Mouse (Mus musculus) induced T-regulatory cell, adult 2 months (primary cell): Measurements from ENCODE around the gene Grn.
"Not testable (repeated sequence)": the region's sequence is repeated elsewhere in the genome, so short reads cannot be mapped to it uniquely, and the experiment has no call there.

Experiments
- DNase-seq: peaks from one replicate; pipeline ENCODE4 v3.0.0-alpha.2; 2012; ENCODE audit warnings: low read depth

Gene Grn

GRCm38 (mm10) chr11:102401898-102402500 is 28.1 kb upstream of the Grn start:
- DNase-seq, result no peak

GRCm38 (mm10) chr11:102403657-102404056 is 26.5 kb upstream of the Grn start:
- no peak for DNase-seq

DNA sequence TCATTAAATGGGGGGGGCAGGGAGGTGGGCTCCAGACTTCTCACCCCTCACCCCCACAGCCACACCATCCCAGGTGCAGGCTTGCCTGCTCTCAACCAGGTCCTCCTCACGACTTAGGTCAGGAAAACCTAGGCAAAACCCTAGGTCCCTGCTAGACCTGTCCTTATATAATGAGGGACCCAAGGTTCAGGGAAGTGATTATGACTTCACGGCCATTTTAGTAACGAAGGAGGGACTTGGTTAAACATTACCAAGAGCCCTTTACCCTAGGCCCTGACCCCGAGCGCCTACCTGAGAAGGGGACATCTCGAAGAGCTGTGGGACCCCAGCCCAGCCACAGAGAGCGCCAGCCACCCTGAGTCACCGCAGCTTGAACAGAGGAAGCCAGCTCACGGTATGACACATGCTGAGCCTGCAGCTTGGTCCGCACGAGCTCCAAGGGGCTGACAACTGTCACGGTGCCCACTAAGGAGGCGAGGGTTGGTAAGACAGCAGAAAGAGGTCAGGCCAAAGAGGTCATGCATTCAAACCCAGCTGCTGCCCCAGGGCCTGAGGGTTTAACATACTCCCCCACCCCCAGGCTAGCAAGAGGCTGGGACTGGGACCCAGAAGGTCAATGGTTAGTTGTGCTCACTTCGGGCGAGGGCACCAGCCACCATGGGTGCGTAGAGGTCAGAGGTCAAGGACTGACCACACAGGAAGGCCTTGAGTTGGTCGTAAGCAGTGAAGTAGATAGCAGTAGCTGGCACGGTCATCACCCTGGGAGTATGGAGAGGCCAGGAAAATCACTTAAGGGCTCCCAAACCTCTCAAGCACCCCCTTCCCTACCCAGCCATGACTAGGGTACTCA is 25.7 kb upstream of the Grn start:
- DNase-seq, result no peak

- DNase-seq, result no peak
Observed at GRCm38 (mm10) chr11:102405544-102406285, 24.4 kb upstream of the Grn start.

DNA sequence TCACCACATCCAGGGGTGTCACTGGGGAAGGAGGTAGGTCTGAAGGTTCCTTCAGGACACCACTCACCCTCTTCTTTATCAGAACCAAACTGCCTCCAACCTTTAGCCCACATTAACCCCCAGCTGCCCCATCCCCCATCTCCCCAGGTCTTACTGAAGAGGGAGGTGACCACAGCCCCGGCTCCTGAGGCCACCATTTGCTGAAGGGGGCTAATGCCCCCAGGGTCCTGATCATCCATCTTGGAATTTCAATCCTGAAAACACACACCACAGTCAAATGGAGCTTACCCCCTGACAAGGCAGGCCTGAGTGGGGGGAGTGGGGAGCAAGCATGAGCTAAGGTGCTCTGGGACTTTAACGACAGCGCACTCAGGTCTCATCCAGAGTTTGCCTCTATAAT is 23.7 kb upstream of the Grn start:
- no peak for DNase-seq

GRCm38 (mm10) chr11:102406900-102407833 is 22.9 kb upstream of the Grn start:
- peak; percentile 93 for DNase-seq

DNA sequence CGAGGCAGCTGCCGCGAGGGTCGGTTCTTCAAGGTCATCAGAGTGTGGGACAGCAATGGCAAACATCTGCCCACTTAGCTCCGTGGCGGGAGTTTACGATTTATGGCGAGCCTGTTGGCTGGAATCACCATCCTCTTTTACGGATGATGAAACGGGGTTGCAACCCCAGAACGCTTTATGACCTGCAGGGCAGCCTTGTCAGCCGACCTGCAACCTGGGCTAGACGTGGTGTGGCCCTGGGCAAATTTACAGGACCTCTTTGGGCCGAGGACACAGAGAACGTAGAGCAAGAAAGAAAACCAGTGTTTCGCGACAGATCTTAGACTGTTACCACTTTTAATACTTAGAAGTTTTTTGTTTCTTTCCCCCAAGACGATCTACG is 22.3 kb upstream of the Grn start, which contains the start of gene Slc25a39:
TSS of gene Slc25a39 (minus strand) at position 113 of the 382 bp plus-strand sequence.
- no peak for DNase-seq

- peak; percentile 98 for DNase-seq
Observed at GRCm38 (mm10) chr11:102408344-102408876, 21.7 kb upstream of the Grn start.

DNA sequence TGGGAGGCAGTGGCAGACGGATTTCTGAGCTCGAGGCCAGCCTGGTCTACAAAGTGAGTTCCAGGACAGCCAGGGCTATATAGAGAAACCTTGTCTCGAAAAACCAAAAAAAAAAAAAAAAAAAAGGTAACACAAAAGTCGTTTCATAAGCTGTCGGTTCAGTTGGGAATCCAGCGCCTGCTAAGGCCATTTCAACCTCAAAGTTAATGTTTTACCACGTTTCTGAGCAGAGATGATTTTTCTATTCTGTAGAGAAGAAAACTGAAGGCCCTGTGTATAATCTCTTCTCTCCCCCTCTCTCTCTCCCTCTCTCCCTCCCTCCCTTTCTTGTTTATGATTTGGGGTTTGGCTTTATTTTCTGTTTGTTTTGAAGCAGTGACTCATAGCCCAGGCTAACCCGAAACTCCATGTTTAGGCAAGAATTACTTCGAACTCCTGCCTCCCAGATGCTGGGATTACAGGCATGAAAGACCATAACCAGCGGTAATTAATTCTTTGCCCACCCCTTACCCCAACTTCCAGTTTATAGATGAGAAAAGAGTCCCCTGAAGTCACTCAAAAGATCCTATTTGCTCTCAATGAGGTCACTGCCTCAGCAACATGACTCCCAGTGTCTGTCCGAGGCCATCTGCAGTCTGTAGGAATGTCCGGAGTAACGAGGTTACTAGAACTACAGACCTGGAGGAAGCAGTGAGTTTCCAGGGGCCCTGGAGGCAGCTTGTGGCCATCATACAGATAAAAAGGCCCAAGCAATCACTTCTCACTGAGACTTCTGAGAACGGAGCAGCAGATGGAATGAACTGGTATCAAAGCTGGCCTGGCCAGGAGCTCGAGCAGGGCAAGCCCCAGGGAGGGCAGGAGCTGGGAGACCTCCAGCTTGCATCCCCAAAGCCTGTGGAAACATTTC is 21.0 kb upstream of the Grn start:
- DNase-seq, result no peak

GRCm38 (mm10) chr11:102409795-102410330 is 20.3 kb upstream of the Grn start:
- DNase-seq, result no peak

DNA sequence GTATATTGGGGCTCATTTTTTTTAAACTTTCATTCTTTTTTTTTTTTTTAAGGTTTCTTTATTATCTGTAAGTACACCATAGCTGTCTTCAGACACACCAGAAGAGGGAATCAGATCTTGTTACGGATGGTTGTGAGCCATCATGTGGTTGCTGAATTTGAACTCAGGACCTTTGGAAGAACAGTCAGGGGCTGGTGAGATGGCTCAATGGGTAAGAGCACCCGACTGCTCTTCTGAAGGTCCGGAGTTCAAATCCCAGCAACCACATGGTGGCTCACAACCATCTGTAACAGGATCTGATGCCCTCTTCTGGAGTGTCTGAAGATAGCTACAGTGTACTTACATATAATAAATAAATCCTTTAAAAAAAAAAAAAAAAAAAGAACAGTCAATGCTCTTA is 19.8 kb upstream of the Grn start:
- DNase-seq, result not testable (repeated sequence)

GRCm38 (mm10) chr11:102411061-102411460 is 19.1 kb upstream of the Grn start:
- no peak for DNase-seq

DNA sequence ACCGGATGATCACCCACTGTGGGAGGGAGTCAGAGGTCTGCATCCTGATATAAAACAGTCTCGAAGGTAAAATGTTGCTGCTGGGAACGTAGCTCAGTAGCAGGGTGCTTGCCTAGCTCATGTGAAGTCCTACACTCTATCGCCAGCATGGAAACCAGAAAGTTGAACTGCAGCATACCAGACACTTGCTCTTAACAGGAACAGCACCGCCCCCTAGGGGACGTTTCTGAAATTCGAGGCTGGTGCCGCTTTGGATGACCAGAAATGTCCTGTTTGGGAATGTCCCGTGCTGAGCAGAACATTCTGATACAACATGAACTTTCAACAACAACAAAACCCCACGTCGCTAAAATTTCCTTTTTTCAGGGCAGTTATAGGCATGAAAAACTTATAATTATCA is 18.4 kb upstream of the Grn start:
- peak; percentile 94 for DNase-seq

GRCm38 (mm10) chr11:102413059-102413458 is 17.1 kb upstream of the Grn start:
- no peak for DNase-seq

DNA sequence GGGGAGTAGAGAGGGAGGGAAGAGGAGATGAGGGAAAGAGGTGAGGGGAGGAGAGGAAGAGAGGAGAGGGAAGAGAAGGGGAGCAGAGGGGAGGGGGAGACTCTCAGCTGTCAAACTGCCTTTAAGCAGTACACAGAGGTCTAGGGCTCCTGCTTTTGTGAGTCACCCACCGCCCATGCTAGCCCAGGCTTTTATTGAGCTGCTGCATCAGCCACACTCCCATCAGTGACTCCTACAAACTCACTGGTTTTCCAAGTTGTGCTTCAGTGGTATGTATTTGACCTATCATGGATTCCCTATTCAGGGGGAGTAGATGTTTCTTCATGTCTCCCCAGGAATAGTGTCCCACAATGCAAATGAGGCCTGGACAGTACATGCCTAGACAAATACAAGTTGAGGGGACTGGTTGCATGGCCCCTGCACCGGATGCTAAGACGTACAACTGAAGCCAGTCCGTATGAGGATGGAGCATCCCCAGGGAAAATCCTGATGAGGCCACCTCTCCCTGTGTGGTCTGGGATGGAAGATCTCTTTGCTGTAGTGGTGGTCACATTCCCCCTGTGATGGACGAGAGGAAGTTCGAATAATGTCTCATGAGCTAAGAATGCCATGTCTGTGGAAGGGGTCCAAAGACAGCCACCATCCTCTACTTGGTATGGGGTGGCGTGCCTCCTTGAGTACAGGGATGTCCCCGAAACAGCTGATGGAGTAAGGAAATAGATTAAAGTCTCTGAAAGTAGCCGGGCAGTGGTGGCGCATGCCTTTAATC is 14.9 kb upstream of the Grn start:
- no peak for DNase-seq

DNA sequence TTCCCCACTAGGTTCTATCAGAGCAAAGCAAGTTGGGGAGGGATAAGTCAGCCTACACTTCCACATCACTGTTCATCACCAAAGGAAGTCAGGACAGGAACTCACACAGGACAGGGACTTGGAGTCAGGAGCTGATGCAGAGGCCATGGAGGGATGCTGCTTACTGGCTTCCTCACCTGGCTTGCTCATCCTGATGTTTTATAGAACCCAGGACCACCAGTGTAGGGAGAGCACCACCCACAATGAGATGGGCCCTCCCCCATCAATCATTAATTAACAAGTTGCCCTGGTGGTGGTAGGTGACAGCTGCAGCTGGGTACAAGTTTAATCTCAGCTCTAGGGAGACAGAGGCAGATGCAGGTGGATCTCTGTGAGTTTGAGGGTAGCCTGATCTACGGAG is 13.0 kb upstream of the Grn start:
- no peak for DNase-seq

- no peak for DNase-seq
Observed at GRCm38 (mm10) chr11:102418887-102419286, 11.2 kb upstream of the Grn start.

- no peak for DNase-seq
Observed at GRCm38 (mm10) chr11:102421559-102421958, 8.6 kb upstream of the Grn start.

- DNase-seq, result no peak
Observed at GRCm38 (mm10) chr11:102424666-102425065, 5.4 kb upstream of the Grn start.
